Mouse (Mus musculus) layer of hippocampus, adult 2 months (tissue): ENCODE results near the gene 3110018I06Rik. TPM values are rescaled to one million over a fixed set of nuclear protein-coding genes. Genes with fewer than 3 reads are reported as not detected.

Source experiments
- DNase-seq, 2 experiments: peaks; one replicate each; pipeline ENCODE4 v3.0.0; 2022; ENCODE audit warnings: low spot score in 2 of 2
- H3K27ac ChIP-seq: fragments of 200-600 bp; 2 replicates; pipeline ENCODE4 v1.8.1; 2022
- H3K4me3 ChIP-seq: fragments of 200-600 bp; 2 replicates; pipeline ENCODE4 v1.8.1; 2022; ENCODE audit warnings: mild to moderate bottlenecking
- CTCF ChIP-seq: fragments of 200-600 bp; conservative IDR thresholded peaks from 2 replicates; pipeline ENCODE4 v1.8.1; 2022; ENCODE audit warnings: antibody characterized with exemption, mild to moderate bottlenecking, moderate library complexity
- total RNA-seq, 2 experiments: library from RNA; stranded (reverse); gene quantifications; 2 replicates each; pipeline ENCODE4 v1.2.3; 2021

Gene 3110018I06Rik
- total RNA-seq, 2 experiments from 2014 or later: not detected

GRCm38 (mm10) chr12:107528346-107528880, 40.0 kb downstream of the 3110018I06Rik start:
- no peak overlapping the region for H3K4me3 ChIP-seq
- no peak overlapping the region for H3K27ac ChIP-seq
- TF ChIP-seq CTCF: no peak
- DNase-seq: no peak

- Histone ChIP-seq H3K4me3 (no peak overlapping the region), H3K27ac (no peak overlapping the region)
- no peak for DNase-seq
- TF ChIP-seq CTCF: no peak
These were observed 44.4 kb downstream of the 3110018I06Rik start for GRCm38 (mm10) chr12:107532871-107533270.
